Mouse (Mus musculus) ES-CJ7 (cell line): ENCODE measurements around the gene Prg2.
A peak's percentile ranks its signal among the peaks of the same experiment; 100 is the strongest.

Source experiments
- DNase-seq: peaks from one replicate; pipeline ENCODE4 v3.0.0; 2011; ENCODE audit warnings: low read depth, low spot score

Prg2 gene

GRCm38 (mm10) chr2:84980188-84980587, at the start of gene Prg2:
Gene Prg2, plus strand, starts transcription at chr2:84980461.
- DNase-seq = no peak

- DNase-seq = no peak
Observed at GRCm38 (mm10) chr2:84933992-84934648, 46.1 kb upstream of the Prg2 start.

GRCm38 (mm10) chr2:84934649-84935007, 45.6 kb upstream of the Prg2 start:
- no peak for DNase-seq

GRCm38 (mm10) chr2:84935065-84935464, 45.2 kb upstream of the Prg2 start:
- no peak for DNase-seq

GRCm38 (mm10) chr2:84936474-84937429, 43.5 kb upstream of the Prg2 start, which contains the start of gene Slc43a3:
Gene Slc43a3, plus strand, starts transcription at chr2:84936579.
- peak; percentile 66 for DNase-seq

- DNase-seq = no peak
Observed at GRCm38 (mm10) chr2:84937491-84938150, 42.6 kb upstream of the Prg2 start.

GRCm38 (mm10) chr2:84938249-84938946, 41.9 kb upstream of the Prg2 start:
- DNase-seq = no peak

- no peak for DNase-seq
Observed at GRCm38 (mm10) chr2:84939306-84939705, 41.0 kb upstream of the Prg2 start.

GRCm38 (mm10) chr2:84939711-84940110, 40.5 kb upstream of the Prg2 start:
- no peak for DNase-seq

GRCm38 (mm10) chr2:84941332-84941731, 38.9 kb upstream of the Prg2 start:
- DNase-seq = no peak

GRCm38 (mm10) chr2:84941795-84942194, 38.5 kb upstream of the Prg2 start:
- DNase-seq = no peak

- DNase-seq = no peak
Observed at GRCm38 (mm10) chr2:84947154-84947771, 33.0 kb upstream of the Prg2 start.

GRCm38 (mm10) chr2:84948252-84948651, 32.0 kb upstream of the Prg2 start:
- no peak for DNase-seq

GRCm38 (mm10) chr2:84948721-84949120, 31.5 kb upstream of the Prg2 start:
- DNase-seq = no peak

- no peak for DNase-seq
Observed at GRCm38 (mm10) chr2:84951027-84951426, 29.2 kb upstream of the Prg2 start.

GRCm38 (mm10) chr2:84952251-84952650, 28.0 kb upstream of the Prg2 start:
- DNase-seq = no peak

- DNase-seq = no peak
Observed at GRCm38 (mm10) chr2:84952693-84953092, 27.6 kb upstream of the Prg2 start.

GRCm38 (mm10) chr2:84955435-84955834, 24.8 kb upstream of the Prg2 start:
- DNase-seq = no peak

- DNase-seq = peak; percentile 23
Observed at GRCm38 (mm10) chr2:84956274-84956673, 24.0 kb upstream of the Prg2 start.

GRCm38 (mm10) chr2:84958588-84959264, 21.5 kb upstream of the Prg2 start:
- no peak for DNase-seq

- DNase-seq = no peak
Observed at GRCm38 (mm10) chr2:84961300-84961699, 19.0 kb upstream of the Prg2 start.
